Mouse (Mus musculus) frontal cortex, postnatal 14 days (tissue): ENCODE measurements around the gene Pagr1b.

Experiments used
- DNase-seq, 2 experiments: peaks; one replicate each; pipeline ENCODE4 v3.0.0; 2022; ENCODE audit warnings: low spot score in 2 of 2

Gene Pagr1b

GRCm38 (mm10) chr7:127016481-127016485 is at the start of gene Pagr1b:
Gene Pagr1b, minus strand, starts transcription at chr7:127016484.
- DNase-seq = no peak

GRCm38 (mm10) chr7:127065538-127065937 is 49.3 kb upstream of the Pagr1b start:
- no peak for DNase-seq

GRCm38 (mm10) chr7:127055026-127055585 is 38.8 kb upstream of the Pagr1b start:
- DNase-seq = no peak

GRCm38 (mm10) chr7:127041851-127042672 is 25.8 kb upstream of the Pagr1b start, which contains the start of gene Kif22:
Gene Kif22, minus strand, starts transcription at chr7:127042471.
- peak; percentile 71 to 83 for DNase-seq

- no peak for DNase-seq
Observed at GRCm38 (mm10) chr7:127031244-127031643, 15.0 kb upstream of the Pagr1b start.

- DNase-seq = no peak
Observed at GRCm38 (mm10) chr7:127030172-127030571, 13.9 kb upstream of the Pagr1b start.

GRCm38 (mm10) chr7:127027885-127028284 is 11.6 kb upstream of the Pagr1b start:
- DNase-seq = no peak

- DNase-seq = peak; percentile 99
Observed at GRCm38 (mm10) chr7:127026984-127027726, 10.9 kb upstream of the Pagr1b start, which contains the start of gene Maz. Gene Maz, minus strand, starts transcription at chr7:127027037.

- DNase-seq = no peak
Observed at GRCm38 (mm10) chr7:127026616-127026983, 10.3 kb upstream of the Pagr1b start.

- peak in 1 of 2 experiments; percentile 58 for DNase-seq
Observed at GRCm38 (mm10) chr7:127026161-127026600, 9.9 kb upstream of the Pagr1b start.

- DNase-seq = no peak
Observed at GRCm38 (mm10) chr7:127025556-127026160, 9.4 kb upstream of the Pagr1b start.

- peak; percentile 73 to 79 for DNase-seq
Observed at GRCm38 (mm10) chr7:127024755-127025555, 8.7 kb upstream of the Pagr1b start.

- DNase-seq = no peak
Observed at GRCm38 (mm10) chr7:127023896-127024690, 7.8 kb upstream of the Pagr1b start.

GRCm38 (mm10) chr7:127023272-127023691 is 7.0 kb upstream of the Pagr1b start:
- DNase-seq = no peak

GRCm38 (mm10) chr7:127022528-127023271 is 6.4 kb upstream of the Pagr1b start:
- no peak for DNase-seq

GRCm38 (mm10) chr7:127021563-127022527 is 5.6 kb upstream of the Pagr1b start:
- no peak for DNase-seq

- peak in 1 of 2 experiments; percentile 58 for DNase-seq
Observed at GRCm38 (mm10) chr7:127020901-127021562, 4.7 kb upstream of the Pagr1b start, which contains the start of the genes Gm42742 and Prrt2. Gene Gm42742, minus strand, starts transcription at chr7:127021097. Gene Prrt2, minus strand, starts transcription at chr7:127021211.

- DNase-seq = no peak
Observed at GRCm38 (mm10) chr7:127020491-127020890, 4.2 kb upstream of the Pagr1b start.
